Comparison of ENCODE assay signal across 7 mouse cellular contexts in the genomic region with DNA sequence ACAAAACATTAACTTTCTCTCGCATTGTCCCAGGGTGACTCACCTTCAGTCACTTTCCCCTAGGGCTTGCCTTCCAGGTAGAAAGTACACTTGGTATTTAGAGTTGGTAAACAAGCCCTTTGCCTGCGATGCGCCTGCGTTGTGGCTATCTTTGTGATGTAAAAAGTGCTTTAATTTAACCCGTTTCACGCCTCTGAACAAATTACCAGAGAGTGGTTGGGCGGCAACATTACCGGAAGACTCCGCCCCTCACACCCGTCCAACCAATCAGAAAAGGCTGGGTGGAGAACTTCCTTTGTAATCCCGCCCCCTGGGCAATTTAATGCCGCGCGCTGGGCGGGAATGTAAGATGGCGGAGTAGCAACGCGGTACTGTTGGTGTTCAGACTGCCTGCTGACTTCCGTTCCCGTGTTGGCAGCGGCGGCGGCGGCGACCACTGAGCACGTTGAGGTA. TPM values are rescaled to one million over a fixed set of nuclear protein-coding genes. Genes with fewer than 3 reads are reported as not detected.
DNase-seq lines count a peak whose midpoint lies in the region; ATAC-seq lines count a peak whose summit lies in the region.

Gene Prps1, plus strand, starts transcription at position 335 of the 453 bp plus-strand sequence.

- intact Hi-C loops in gastrocnemius, postnatal 36 days (cut with DNase I): no loop called here
- intact Hi-C loops in left cerebral cortex, postnatal 25 days (cut with DNase I): no loop called here

- peak; percentile 98 for ATAC-seq in intestine, embryonic 15.5 days

- peak within 1 kb of the TSS; percentile 71 for H3K4me2 ChIP-seq in intestine, embryonic 15.5 days (replicated peaks)

- no peak within 1 kb of the TSS for H3K27ac ChIP-seq in intestine, embryonic 15.5 days
- H3K27ac ChIP-seq in midbrain, embryonic 10.5 days (replicated peaks): peak within 1 kb of the TSS; percentile 83

- peak within 1 kb of the TSS; percentile 40 for H3K9ac ChIP-seq in intestine, embryonic 15.5 days

- H3K27me3 ChIP-seq in intestine, embryonic 15.5 days (replicated peaks): peaks cover 4% of the 10 kb centered on the region; the same call in 1 of the 2 replicates
- peaks cover 77% of the 10 kb centered on the region for H3K27me3 ChIP-seq in midbrain, embryonic 10.5 days (ENCODE audit: low read depth, poor library complexity, severe bottlenecking)

- H3K4me3 ChIP-seq in intestine, embryonic 15.5 days (replicated peaks): peak within 1 kb of the TSS; percentile 50
- peak within 1 kb of the TSS; percentile 64 for H3K4me3 ChIP-seq in midbrain, embryonic 10.5 days

- no peaks in the 10 kb centered on the region for H3K9me3 ChIP-seq in intestine, embryonic 15.5 days
- H3K9me3 ChIP-seq in midbrain, embryonic 10.5 days (replicated peaks): no peaks in the 10 kb centered on the region

- 25% methylated on average over 26 of the region's 26 CpGs for WGBS in intestine, embryonic 15.5 days
- 22% methylated on average over 26 of the region's 26 CpGs for WGBS in midbrain, embryonic 10.5 days

- peak; percentile 72 to 78 for DNase-seq in adrenal gland, adult 18-20 months (ENCODE audit: low spot score in 2 of 2)
- peak; percentile 92 for DNase-seq in embryo, embryonic 11 days
- peak; percentile 76 to 80 for DNase-seq in gastrocnemius, postnatal 36 days
- peak; percentile 79 to 90 for DNase-seq in left cerebral cortex, postnatal 25 days (ENCODE audit: low spot score in 2 of 2)
- DNase-seq in midbrain, embryonic 10.5 days (ENCODE audit: low spot score): peak; percentile 82
- DNase-seq in right cerebral cortex, postnatal 4 days: peak; percentile 83

- no peaks in the 10 kb centered on the region for H3K36me3 ChIP-seq in intestine, embryonic 15.5 days
- H3K36me3 ChIP-seq in midbrain, embryonic 10.5 days: no peaks in the 10 kb centered on the region

- no peaks in the 10 kb centered on the region for H3K4me1 ChIP-seq in intestine, embryonic 15.5 days (replicated peaks)
- H3K4me1 ChIP-seq in midbrain, embryonic 10.5 days: peaks cover 9% of the 10 kb centered on the region

RNA-seq across cellular contexts. Expression of gene Prps1, which starts in this region (rescaled TPM):
- total RNA-seq in adrenal gland, adult 18-20 months (2021): 10 to 100 TPM; 16.2 to 25.5 TPM
- total RNA-seq in gastrocnemius, postnatal 36 days (2021): 10 to 100 TPM; 28.9 to 29.8 TPM
- 20.8 and 21.3 TPM in 2 replicates for polyA plus RNA-seq in intestine, embryonic 15.5 days (2015; fragmentation: Nextera tagmentation; extraction: Ambion mirVana)
- total RNA-seq in left cerebral cortex, postnatal 25 days (2021): 10 to 100 TPM; 63.5 to 83.1 TPM
- 84.9 and 90.4 TPM in 2 replicates for polyA plus RNA-seq in midbrain, embryonic 10.5 days (2016; fragmentation: Nextera tagmentation; extraction: Ambion mirVana)
